Mouse (Mus musculus) ES-E14 (cell line): ENCODE data around the gene Trrap. TPM values are rescaled to one million over a fixed set of nuclear protein-coding genes. Genes with fewer than 3 reads are reported as not detected.

Experiments used
- DNase-seq: peaks from one replicate; pipeline ENCODE4 v3.0.0-alpha.2; 2013; ENCODE audit warnings: low read depth, low spot score
- H3K27ac ChIP-seq: 2 replicates; pipeline ENCODE4 v1.5.1; 2012; ENCODE audit warnings: low read depth, mild to moderate bottlenecking, low read length, moderate library complexity, mixed read lengths; ENCODE audit not compliant: poor library complexity, insufficient read depth, severe bottlenecking
- H3K36me3 ChIP-seq: 2 replicates; pipeline ENCODE4 v1.6.1; 2012; ENCODE audit warnings: mild to moderate bottlenecking, low read length, moderate library complexity, mixed read lengths; ENCODE audit not compliant: control insufficient read depth, poor library complexity, insufficient read depth, severe bottlenecking
- H3K4me1 ChIP-seq, 2 experiments: fragments of 150-350 bp in 1 of 2; sonication (generic) in 1 of 2; 2 replicates each; pipeline ENCODE4 v1.6.1; 2012; ENCODE audit warnings: low read length in 2 of 2, mild to moderate bottlenecking in 1 of 2, mixed read lengths in 1 of 2; ENCODE audit not compliant: control insufficient read depth in 2 of 2, insufficient read depth in 2 of 2, poor library complexity in 1 of 2
- H3K4me3 ChIP-seq, 2 experiments: fragments of 150-350 bp in 1 of 2; sonication (generic) in 1 of 2; 2 replicates each; pipeline ENCODE4 v1.5.1; 2012; ENCODE audit warnings: low read length in 2 of 2, low read depth in 1 of 2, mild to moderate bottlenecking in 1 of 2, mixed read lengths in 1 of 2; ENCODE audit not compliant: insufficient read depth in 1 of 2, poor library complexity in 1 of 2, severe bottlenecking in 1 of 2
- H3K9ac ChIP-seq: 2 replicates; pipeline ENCODE4 v1.6.1; 2012; ENCODE audit warnings: low read depth, mild to moderate bottlenecking, low read length, mixed read lengths; ENCODE audit not compliant: poor library complexity, insufficient read depth, severe bottlenecking
- H3K9me3 ChIP-seq: fragments of 150-350 bp; sonication (generic); 2 replicates; pipeline ENCODE4 v1.6.1; 2012; ENCODE audit warnings: low read depth, mild to moderate bottlenecking, low read length; ENCODE audit not compliant: control insufficient read depth, insufficient read depth
- CHD2 ChIP-seq: IDR thresholded peaks from 2 replicates; pipeline ENCODE4 v1.6.1; 2014; ENCODE audit warnings: mild to moderate bottlenecking, low read depth, low read length, inconsistent platforms
- HCFC1 ChIP-seq: IDR thresholded peaks from 2 replicates; pipeline ENCODE4 v1.6.1; 2012; ENCODE audit warnings: low read length, inconsistent platforms, borderline replicate concordance; ENCODE audit not compliant: insufficient read depth
- MAFK ChIP-seq: IDR thresholded peaks from 2 replicates; pipeline ENCODE4 v1.6.1; 2014; ENCODE audit warnings: mild to moderate bottlenecking, low read depth, low read length, inconsistent platforms; ENCODE audit not compliant: insufficient read depth
- ZC3H11A ChIP-seq: IDR thresholded peaks from 2 replicates; pipeline ENCODE4 v1.6.1; 2012; ENCODE audit warnings: low read depth, mild to moderate bottlenecking, inconsistent platforms, low read length, borderline replicate concordance
- ZNF384 ChIP-seq: IDR thresholded peaks from 2 replicates; pipeline ENCODE4 v1.6.1; 2012; ENCODE audit warnings: low read depth, low read length, inconsistent platforms
- in situ Hi-C, 2 experiments: fragments of 600-800 bp; cut with MboI; formaldehyde crosslinking; loops; one replicate each; pipeline ENCODE4 v1.15.1; 2025; ENCODE audit warnings: low sequenced_read_pairs in 2 of 2, inconsistent platforms in 1 of 2; ENCODE audit not compliant: unreplicated experiment in 2 of 2
- total RNA-seq: library from RNA; depleted of rRNA; stranded (reverse); fragments of 300-350 nt; gene quantifications from 2 replicates; pipeline ENCODE4 v1.2.3, GENCODE M21; 2012

The Trrap gene
- total RNA-seq, 1 experiment, result 105 TPM

GRCm38 (mm10) chr5:144853931-144854330 is 86.4 kb downstream of the Trrap start:
- no peak for DNase-seq
- no peaks in the 10 kb centered on the region for H3K9me3 ChIP-seq
- in situ Hi-C loops, result loop anchor here in 1 of 2 experiments (25.0 kb wide), 1 partner anchor 133 kb away; no protein-coding TSS in a partner anchor
- H3K36me3 ChIP-seq, result peaks cover 48% of the 10 kb centered on the region
- H3K9ac ChIP-seq, result no peak overlapping the region
- no peak overlapping the region for H3K27ac ChIP-seq
- no peak for TF ChIP-seq CHD2
- TF ChIP-seq ZC3H11A, result no peak
- no peak for TF ChIP-seq ZNF384
- TF ChIP-seq HCFC1, result no peak
- TF ChIP-seq MAFK, result no peak
- no peak overlapping the region for H3K4me3 ChIP-seq
- H3K4me1 ChIP-seq, result peaks cover 0 to 3% of the 10 kb centered on the region in 2 experiments; a peak in 1 of 4 replicates

GRCm38 (mm10) chr5:144855936-144856335 is 88.4 kb downstream of the Trrap start:
- H3K27ac ChIP-seq, result no peak overlapping the region
- peaks cover 2 to 3% of the 10 kb centered on the region in 2 experiments; a peak in 2 of 4 replicates for H3K4me1 ChIP-seq
- peaks cover 46% of the 10 kb centered on the region for H3K36me3 ChIP-seq
- peak; percentile 43 for DNase-seq
- 0 out of 2 replicates have a peak, but pooled peaks have one; percentile 32 for TF ChIP-seq HCFC1
- TF ChIP-seq ZNF384, result no peak
- no peak overlapping the region for H3K4me3 ChIP-seq
- in situ Hi-C loops, result loop anchor here in 1 of 2 experiments (25.0 kb wide), 1 partner anchor 131 kb away; no protein-coding TSS in a partner anchor
- no peak overlapping the region for H3K9ac ChIP-seq
- no peaks in the 10 kb centered on the region for H3K9me3 ChIP-seq

- in situ Hi-C loops, result loop anchor here in 1 of 2 experiments (25.0 kb wide), 1 partner anchor 129 kb away; no protein-coding TSS in a partner anchor
- Histone ChIP-seq H3K9ac (no peak overlapping the region), H3K27ac (no peak overlapping the region; the same call in 1 of the 2 replicates), H3K9me3 (no peaks in the 10 kb centered on the region), H3K36me3 (peaks cover 31% of the 10 kb centered on the region), H3K4me3 (no peak overlapping the region), H3K4me1 (peaks cover 2 to 3% of the 10 kb centered on the region in 2 experiments; a peak in 2 of 4 replicates)
- TF ChIP-seq ZNF384, result no peak
- no peak for TF ChIP-seq MAFK
- no peak for TF ChIP-seq HCFC1
- TF ChIP-seq CHD2, result no peak
- TF ChIP-seq ZC3H11A, result no peak
- no peak for DNase-seq
Measured at GRCm38 (mm10) chr5:144858527-144858926, 91.0 kb downstream of the Trrap start.

- TF ChIP-seq CHD2, result no peak
- no peak for TF ChIP-seq HCFC1
- TF ChIP-seq MAFK, result no peak
- no peak for TF ChIP-seq ZC3H11A
- no peak for TF ChIP-seq ZNF384
- peaks cover 28% of the 10 kb centered on the region; the same call in 1 of the 2 replicates for H3K36me3 ChIP-seq
Measured at GRCm38 (mm10) chr5:144859284-144859683, 91.8 kb downstream of the Trrap start.

More at GRCm38 (mm10) chr5:144859284-144859683, 91.8 kb downstream of the Trrap start:
- Histone ChIP-seq H3K4me1 (peaks cover under 1 to 2% of the 10 kb centered on the region in 2 experiments; a peak in 2 of 4 replicates), H3K4me3 (no peak overlapping the region), H3K9me3 (no peaks in the 10 kb centered on the region), H3K9ac (no peak overlapping the region), H3K27ac (no peak overlapping the region; the same call in 1 of the 2 replicates)
- DNase-seq, result no peak
- in situ Hi-C loops, result loop anchor here in 1 of 2 experiments (25.0 kb wide), 1 partner anchor 128 kb away; no protein-coding TSS in a partner anchor
